Mouse (Mus musculus): ENCODE data around the gene Ppp2r2c. TPM values are rescaled to one million over a fixed set of nuclear protein-coding genes. Genes with fewer than 3 reads are reported as not detected.
"Not testable (repeated sequence)": the region's sequence is repeated elsewhere in the genome, so short reads cannot be mapped to it uniquely, and the experiment has no call there.

Gene Ppp2r2c
- total RNA-seq, 2 experiments from 2014 or later: 4.7 to 4.9 TPM

DNA sequence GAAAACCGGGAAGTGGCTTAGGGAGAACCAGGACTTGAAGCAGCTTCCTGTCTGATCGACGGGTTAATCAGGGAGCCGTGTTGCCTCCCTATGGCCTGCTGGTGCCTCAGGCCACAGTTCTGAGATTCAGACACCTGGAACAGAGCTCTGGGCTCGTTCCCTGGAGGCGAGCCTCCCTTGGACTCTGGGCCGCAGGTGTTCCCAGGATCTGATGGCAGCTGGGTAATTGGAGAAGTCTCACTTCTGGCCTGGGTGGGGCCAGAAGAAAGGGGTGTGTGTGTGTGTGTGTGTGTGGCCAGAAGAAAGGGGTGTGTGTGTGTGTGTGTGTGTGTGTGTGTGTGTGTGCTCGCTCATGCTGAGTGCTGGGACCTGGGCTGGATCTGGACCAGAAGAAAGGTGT lies 65.1 kb downstream of the Ppp2r2c start:
- DNase-seq: no peak

DNA sequence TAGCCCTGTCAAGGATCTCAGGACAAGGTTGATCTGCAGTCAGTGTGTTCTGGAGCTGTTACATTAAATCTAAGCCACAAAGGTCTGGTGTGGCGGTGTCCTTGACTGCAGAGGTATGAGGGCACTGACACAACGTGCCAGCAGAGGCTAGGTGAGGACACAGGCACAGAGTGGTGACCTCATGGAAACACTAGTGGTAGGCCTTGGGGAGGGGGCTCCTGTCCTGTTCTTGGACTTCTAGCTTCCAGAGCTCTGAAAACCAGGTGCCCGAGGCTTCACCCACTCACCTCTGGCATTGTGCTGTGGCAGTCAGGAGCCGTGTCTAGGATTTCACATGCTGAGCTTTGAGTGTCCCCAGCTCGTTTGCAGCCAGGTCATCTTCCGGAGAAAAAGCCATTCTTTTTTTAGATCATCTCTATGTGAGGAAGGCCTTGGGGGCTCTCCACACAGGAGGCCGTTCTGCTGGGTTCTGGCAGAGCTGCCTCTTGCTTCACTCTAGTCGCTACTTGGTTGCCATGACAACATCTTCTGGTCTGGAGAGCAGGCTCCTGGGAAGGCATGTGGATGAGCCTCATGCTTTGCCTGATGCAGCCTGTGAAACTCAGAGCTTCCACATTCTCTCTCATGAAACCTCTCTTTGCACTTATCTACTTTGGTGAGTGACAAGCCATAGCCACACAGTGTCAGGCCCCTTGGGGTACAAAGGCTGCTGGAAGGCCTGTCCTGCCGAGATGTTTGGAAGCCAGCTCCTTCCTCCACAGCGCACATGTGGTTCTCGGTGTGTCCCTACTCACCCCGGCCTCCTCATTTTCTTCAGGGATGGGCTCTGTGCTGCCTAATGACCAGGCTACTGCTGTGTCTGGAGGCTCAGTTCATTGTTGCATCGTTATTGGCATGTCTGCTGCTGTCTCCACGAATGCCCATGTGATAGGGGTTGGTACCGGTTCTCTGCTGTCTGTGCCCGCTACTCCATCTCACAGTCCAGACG lies 67.5 kb downstream of the Ppp2r2c start:
- DNase-seq: peak; percentile 44 to 51

DNA sequence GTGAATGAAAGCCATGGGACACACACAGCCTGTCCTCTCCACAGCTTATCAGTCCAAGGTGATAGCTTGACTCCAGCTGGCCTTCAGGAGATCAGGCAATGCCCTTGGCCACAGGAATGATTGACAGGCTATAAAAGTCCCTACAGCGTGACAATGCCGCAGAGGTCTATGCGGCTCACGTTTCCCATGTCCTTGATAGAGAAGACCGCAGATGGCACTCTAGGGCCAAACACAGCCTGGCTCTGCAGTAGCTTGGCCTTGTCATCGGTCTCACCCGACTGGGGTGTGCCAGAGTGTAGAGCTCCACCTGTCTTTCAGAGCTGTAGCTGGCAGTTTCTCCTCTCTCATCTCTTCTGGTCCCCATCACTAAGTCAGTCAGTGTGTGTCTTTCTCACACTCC lies 68.2 kb downstream of the Ppp2r2c start:
- DNase-seq: peak; percentile 32 to 78

DNA sequence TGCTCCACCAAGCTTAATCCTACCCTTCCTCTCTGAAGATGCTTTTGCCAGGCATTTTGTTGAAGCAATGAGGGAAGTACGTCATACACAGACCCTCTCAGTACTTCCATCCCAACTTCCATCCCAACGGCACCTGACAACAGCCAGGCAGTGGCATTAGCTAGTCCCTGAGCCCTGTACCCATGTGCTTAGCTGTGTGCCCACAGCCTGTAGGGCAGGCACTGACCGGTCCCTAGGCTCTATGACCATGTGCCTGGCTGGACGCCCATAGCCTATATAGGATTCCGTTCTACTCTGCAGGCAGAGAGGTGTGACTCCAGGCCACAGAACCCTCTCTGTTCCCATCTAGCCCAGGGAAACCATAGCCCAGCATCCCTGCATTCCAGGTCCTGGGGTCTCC lies 69.7 kb downstream of the Ppp2r2c start:
- no peak for DNase-seq

DNA sequence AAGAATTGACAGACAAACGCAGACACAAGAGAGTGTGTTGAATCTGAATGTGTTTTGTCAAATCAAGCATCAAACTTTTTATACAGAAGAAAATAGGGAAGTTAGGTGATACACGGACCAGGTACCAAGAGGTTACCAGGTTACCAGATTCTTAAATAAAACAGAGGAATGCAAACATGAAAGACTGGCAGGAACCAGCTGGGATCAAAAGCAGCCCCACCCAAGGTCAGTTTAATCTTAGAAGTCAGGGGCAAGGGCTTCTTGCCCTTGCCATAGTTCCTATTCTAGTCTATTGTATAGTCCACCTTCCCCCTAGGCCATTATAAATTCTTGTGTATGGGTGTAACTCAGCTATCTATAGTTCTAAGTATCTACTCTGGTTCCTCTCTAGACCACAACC lies 70.7 kb downstream of the Ppp2r2c start:
- DNase-seq: not testable (repeated sequence)

DNA sequence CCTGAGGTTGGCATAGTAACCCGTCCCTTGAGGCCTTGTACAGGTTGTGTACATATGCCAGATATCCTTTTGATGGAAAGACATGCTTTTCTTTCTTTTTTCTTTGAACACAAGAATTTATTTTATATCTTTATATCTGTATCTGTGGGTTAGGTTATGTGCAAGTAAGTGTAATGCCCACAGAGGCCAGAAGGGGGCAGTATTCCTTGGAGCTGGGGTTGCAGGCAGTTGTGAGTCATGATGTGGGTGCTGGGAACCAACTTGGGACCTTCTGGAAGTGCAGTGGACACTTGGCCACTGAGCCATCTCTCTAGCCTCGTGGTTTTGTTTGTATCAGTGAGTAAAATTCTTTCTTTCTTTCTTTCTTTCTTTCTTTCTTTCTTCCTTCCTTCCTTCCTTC lies 74.1 kb downstream of the Ppp2r2c start:
- no peak for DNase-seq

DNA sequence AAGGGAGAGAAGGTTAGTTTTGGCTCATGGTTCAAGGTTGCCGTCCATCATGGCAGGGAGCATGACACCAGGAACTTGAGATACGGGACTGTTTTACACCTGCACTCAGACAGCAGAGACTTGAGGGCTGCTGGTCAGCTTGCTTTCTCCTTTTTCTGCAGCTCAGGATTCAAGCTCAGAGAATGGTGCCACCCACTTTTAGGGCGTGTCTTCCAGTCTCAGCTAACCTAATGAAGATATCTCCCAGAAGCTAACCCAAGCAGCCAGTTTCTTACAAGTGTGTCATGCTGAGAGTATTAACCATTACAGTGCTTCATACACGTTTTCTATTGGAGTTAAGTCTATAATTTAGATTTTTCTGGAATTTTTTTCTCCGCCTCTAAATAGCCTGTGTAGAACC lies 76.2 kb downstream of the Ppp2r2c start:
- DNase-seq: no peak

DNA sequence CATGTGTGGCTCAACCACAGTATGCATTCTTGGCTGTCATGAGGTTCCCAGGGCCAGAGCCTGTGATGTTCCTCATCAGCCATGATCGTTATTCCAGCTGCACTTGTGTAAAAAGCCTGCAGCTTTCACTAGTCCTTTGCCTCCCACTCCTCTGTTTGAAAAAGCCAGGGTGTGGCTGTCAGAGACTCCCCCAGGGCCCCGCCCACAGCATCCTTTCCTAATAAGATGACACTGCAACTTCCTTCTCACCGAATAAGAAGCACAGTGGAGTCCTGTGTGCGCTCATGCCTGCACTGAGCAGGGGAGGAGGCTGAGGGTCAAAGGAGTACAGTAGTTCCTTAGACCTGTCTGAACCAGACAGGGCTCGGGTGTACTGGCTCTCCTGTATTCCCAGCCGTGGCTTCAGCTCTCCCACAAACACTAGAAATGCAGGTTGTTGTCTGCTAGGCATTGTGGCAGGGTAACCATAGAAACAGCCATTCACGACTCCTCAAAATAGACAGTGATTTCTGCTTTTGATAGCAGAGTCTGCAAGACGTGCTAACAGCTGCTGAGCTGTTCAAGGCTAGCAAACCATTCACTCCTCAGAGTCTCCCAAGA lies 76.9 kb downstream of the Ppp2r2c start:
- DNase-seq: no peak

DNA sequence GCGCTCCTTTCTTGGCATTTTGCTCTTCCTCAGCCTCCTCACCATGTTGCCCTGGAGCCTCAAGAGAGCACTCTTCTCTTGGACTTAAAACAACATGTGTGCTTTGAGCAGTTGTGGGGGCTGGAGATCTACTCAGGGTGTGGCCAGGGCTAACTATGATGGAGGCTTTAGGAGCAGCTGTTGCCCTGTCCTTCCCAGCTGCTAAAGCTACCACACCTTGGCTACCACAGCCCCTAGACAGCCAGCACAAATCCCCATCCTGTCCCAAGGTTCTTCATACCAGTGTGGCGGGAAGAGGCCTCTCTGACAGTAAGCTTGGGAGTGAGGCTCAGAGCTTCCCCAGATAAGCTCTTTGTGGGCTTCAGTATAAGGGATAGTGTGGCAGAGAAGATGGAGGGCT lies 77.4 kb downstream of the Ppp2r2c start:
- DNase-seq: no peak

DNA sequence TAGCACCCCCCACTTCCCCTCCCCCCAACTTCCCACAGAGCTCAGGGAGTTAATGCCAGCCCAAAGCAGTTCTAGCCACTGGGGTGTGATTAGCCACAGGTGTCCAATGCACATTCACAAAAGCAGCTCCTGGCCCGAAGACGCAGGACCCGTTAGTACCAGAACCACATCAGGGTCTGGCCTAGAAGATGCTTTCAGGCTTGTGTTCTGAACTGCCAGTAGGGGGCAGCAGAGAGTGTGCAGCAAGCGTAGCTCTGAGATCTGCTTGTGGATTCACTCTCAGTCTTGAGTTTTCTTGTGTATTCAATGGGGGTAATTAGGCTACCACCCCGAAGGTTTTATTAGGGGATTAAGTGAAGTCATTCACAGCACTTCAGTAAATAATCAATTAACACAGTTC lies 78.1 kb downstream of the Ppp2r2c start:
- peak; percentile 36 to 72 for DNase-seq

DNA sequence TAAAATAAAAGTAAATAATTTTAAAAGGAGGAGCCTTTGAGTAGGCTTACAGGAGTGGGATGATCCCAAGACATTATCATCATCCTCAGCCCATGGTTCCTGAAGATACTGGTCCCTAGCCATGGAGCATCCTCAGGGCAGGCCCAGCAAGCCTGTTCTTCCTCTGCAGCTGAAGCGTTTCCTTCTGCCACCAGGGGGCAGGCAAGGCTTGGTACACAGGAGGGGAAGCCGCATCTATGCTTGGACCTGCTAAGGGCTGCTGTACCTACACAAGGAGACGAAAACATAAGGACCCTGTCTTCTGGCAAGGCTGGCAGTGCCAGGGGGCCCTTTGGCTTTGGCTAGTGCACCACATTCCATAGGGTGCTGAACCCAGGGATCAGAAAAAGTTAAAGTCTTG lies 80.5 kb downstream of the Ppp2r2c start:
- peak; percentile 55 to 84 for DNase-seq

DNA sequence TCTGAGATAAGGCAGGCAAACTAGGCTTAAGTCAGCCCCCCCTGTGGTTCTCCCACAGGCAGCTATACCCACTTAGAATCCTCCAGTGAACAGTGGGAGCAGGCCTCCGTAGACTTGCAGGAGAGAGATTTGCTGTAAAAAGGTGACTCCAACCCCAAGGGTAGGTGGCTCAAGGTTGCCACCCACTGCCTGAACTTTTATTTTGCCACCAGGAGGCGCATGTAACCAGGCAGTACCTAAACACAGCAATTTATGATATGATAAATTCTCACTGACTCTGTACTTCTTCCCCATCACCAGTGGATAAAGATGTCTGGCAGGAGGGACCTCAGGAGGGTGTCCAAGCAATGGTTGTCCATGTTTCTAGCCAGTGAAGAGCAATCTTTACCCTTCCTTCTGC lies 82.6 kb downstream of the Ppp2r2c start:
- peak in 1 of 2 experiments; percentile 20 for DNase-seq

DNA sequence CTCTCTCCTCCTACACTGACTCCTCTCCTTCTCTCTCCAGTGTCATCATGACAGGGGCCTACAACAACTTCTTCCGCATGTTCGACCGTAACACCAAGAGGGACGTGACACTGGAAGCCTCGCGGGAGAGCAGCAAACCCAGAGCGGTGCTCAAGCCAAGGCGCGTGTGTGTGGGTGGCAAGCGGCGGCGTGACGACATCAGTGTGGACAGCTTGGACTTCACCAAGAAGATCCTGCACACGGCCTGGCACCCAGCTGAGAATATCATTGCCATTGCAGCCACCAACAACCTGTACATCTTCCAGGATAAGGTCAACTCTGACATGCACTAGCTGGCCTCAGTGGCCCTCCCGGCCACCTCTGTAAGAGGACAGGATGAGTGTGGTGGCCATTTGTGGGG lies 84.0 kb downstream of the Ppp2r2c start:
- no peak for DNase-seq

DNA sequence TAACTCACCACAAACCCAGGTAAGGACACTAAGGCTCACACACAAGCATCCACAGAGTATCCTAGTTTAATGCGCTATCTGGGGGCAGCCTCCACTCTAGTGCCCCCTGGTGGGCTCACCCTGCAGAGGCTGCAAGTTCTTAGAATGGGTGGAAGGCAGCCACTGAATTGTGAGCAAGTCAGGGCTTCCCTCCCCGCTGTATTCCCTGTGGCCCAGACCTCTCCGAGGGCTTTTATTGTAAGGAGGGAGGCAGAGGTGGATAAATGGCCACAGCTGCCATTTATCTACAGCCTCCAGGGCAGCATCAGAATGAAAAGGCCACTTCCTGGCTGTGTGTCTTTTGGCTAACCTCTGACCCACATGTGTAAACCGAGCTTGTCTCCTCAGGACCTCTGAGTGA lies 87.1 kb downstream of the Ppp2r2c start:
- peak in 1 of 2 experiments; percentile 32 for DNase-seq

DNA sequence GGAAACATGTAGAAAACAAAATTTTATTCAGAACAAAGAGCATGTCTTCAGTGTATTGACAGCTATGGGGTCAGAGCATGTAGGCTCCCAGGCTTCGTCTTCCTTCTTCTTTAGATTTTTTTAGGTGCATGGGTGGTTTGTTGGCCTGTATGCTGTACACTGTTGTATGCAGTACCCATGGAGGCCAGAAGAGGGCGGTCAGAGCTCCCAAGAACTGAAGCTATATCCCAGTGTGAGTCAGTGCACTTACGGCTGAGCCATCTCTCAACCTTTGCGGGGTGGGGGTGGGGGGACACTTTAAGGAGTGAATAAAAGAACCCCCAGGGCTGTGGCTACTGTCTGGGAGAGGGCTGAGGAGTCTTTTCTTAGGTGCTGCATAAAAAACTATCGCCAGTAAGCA lies 90.5 kb downstream of the Ppp2r2c start:
- peak; percentile 20 to 75 for DNase-seq

DNA sequence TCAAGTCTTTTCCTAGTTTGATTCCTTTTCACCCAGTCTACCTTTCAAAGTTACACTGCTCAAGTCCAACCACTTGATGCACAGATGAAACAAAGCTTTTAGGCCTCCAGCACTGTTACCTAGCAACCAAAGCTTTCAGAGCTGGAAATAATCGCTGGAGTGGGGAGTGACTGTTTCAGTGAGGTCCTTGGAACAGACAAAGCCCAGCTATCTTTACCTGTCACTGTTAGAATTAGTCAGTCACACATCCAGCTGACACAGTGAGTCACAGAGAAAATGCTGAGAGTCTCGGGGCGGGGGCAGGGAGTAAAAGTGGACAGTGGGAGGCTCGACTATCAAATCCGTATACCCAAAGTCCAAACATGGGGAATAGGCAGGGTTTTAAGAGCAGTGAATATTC lies 92.2 kb downstream of the Ppp2r2c start:
- DNase-seq: no peak

DNA sequence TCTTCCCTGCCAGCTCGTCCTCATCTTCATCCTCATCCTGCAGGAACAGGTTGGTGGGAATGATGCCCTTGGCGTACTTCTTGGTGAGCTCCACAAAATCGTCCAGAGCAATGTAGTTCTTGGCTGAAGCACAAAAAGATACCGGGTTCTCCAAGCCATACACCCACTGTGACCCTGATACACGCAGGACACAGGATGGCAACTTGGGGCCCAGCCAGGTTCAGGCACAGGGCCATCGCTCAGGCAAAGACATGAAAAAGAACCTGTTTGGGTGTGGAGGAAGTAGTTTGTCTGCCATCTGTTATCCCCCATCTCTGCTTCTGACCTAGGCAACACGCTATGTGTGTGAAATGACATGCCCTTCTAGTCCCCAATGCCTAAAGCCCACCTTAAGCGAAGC lies 103.3 kb downstream of the Ppp2r2c start:
- no peak for DNase-seq

DNA sequence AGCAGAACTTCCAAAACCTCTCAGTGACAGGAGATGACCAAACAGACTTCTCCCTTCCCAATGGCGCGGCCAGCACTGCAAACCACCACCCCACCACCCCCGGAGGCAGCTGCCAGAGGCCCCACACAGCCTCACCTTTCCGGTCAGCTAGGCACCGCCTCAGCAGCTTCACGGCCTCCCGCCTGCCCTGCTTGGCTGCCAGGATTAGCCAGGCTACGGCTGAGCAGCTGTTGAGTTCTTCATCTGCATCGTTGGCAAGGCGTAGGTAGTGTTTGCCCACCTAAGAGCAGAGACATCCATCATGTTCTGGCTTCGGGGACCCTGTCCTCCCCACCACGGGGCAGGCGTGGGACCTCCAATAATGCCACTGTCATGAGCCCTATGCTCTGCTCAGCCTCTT lies 107.0 kb downstream of the Ppp2r2c start:
- DNase-seq: no peak

DNA sequence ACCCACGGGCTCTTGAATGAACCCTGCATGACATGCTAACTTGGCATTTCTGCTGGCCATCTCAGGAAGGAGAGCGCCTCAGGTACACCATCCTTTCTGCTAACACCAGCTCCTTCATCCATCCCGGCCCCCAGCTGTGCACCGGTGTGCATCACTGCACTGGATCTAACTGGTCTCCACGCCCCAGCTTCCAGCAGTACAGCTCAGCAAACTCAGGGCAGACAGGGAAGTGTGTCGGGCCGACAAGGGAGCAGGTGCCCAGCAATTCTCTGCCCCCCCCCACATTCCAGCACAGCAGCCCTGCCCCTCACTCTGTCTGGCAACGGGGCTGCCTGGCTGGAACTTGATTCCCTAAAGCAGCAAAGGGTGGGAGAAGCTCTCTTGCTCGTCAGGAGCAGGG lies 109.5 kb downstream of the Ppp2r2c start:
- DNase-seq: no peak

DNA sequence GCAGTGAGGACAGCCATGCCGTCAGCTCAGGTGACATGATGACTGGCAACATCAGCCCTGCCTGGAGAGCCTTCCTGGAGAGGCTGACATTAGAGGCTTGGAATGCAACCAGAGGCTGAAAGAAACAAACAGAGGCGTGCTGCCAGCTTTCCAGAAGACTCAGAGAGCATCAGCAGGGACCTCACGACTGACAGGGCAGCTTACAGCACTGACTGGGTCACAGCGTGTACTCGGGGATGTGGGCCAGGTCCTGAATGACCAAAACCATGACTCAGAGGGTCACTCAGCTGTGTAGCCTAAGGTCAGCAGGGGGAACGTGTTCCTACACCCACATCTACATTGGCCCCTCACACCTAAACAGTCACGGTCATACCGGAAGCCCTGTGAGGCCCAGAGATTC lies 110.7 kb downstream of the Ppp2r2c start:
- peak in 1 of 2 experiments; percentile 34 for DNase-seq

DNA sequence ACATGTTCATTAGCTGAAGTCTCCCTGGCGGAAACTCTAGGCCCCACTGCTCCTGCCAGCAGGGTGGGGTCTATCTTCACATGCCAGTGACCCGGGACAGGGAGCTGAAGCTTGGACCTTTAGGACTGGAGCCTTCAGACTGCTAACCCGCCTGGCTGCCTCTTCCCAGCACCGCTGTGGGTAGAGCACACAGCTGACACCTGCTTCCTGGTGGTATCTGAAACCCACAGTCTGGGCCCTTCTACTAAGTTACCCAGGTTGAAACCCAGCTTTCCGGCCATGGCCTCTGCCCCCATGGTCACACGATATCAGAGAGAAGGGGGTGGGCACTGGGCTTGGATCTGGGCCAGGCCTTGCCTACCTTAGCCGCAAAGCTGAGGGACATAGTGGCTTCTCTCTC lies 111.3 kb downstream of the Ppp2r2c start:
- DNase-seq: no peak

DNA sequence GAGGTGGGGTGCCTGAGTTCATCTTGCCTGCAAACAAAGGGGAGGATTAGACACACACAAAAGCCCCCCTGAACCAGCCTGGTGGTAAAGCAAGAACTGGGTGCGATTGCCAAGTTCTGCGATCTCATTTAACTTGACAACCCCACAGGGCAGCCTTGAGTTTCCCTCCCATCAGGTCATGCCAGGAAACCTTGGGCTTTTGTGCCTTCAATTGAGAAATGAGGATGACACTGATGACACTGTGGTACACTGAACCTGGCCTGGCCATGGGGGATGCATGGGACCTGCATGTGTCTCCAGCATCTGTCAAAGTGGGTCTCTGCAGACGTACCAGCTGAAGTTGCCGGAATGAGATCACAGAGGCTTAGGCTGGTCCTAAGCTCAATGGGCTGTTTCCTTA lies 114.0 kb downstream of the Ppp2r2c start:
- DNase-seq: no peak

DNA sequence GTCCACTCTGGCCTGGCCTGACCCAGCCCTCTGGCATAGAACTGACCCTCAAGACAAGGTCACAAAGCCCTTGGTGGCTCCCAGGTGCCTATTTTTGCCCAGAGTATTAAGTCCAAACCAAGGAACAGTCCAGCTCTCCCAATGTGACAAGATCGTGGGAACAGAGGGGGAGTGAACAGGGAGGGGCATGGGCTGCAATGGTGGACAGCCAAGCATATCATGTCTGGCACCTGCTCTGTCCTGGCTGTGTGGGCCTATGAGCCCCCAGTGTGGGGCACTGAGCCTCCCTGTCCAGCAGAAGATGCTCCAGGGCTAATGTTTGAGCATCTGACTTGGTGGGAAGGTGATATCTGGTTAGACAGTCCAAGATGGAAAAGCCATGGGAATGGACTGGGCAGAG lies 118.3 kb downstream of the Ppp2r2c start:
- DNase-seq: no peak

Data from heart, adult 18-20 months (tissue).